Mouse (Mus musculus): Measurements from ENCODE around the gene Fbxw9.
A peak's percentile ranks its signal among the peaks of the same experiment; 100 is the strongest.

Fbxw9 gene

DNA sequence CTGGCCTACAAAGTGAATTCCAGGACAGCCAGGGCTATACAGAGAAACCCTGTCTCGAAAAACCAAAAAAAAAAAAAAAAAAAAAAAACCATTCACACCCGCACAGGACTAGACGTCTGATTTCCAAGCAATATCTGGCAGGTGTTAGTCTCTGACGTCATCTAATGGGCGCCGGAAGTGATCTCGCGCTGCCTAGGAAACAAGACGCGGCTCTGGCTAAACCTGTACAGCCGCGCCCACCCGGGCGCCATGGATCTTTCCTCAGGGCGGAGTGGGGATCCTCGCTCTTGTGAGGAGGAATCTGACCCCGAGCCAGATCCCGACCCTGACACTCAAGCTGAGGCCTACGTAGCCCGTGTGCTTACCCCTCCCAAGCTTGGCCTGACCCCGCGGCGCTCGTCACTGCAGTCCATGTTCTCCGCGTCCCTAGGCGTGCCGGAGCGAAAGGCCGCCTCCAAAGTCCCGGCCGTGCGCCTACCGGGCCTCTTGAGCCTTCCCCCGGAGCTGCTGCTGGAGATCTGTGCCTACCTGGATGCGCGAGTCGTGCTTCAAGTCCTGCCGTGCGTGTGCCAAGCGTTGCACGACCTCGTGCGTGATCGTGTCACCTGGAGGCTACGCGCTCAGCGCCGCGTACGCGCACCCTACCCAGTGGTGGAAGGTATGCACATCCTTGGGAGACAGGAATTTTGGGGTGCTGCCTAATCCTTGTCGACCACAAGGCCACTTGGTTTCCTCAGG, at the start of gene Fbxw9:
Fbxw9 (plus strand) TSS at position 177 of the 738 bp plus-strand sequence.
- DNase-seq (ENCODE audit: low read depth, low spot score), result peak; percentile 93

DNA sequence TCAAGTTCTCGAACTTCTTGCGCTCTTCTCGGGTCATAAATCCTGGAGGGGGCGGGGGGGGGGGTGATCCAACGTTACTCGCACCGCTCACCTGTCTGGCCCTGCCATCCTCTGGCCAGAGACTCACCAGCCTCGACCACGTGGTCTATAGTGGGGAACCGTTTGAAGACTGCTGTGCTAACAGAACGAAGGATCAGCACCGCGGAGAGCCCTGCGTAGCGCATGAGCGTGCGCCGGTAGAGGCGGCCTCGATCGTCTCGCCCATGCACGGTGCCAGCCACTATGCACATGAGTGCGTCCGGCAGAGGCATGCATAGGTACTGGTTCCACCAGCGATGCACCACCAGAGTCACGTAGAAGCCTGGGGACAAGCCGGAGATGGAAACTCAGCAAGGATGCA, 48.6 kb upstream of the Fbxw9 start:
- DNase-seq (ENCODE audit: low read depth, low spot score), result no peak

DNA sequence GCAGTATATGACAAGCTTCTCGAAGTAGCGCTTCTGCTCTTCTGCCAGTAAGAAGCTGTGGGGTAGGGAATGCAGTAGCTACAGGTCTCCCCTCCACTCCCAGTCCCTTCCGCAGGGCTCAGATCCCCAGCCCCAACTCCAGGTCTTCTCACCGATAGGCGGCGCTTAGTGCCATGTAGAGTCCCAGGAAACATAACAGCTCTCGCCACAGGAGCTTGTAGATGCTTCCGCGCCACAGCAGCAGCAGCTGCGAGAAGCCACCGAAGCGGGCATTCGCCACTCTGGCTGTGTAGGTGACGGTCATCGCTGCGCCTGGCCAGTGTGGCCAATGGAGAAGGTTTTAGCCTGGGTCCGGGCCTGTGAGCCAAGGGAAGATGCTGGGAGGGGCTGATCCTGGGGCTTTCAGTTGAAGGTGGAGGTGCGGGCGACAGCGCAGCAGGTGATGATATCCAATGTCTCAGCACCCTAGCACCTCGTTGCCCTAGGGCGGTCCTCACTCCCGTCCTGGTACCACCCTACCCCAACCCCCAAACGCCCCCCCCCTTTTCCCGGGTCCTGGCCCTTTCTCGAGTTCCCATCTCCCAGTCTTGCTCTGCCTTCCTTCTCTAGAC, 46.5 kb upstream of the Fbxw9 start:
- DNase-seq (ENCODE audit: low read depth, low spot score), result no peak

DNA sequence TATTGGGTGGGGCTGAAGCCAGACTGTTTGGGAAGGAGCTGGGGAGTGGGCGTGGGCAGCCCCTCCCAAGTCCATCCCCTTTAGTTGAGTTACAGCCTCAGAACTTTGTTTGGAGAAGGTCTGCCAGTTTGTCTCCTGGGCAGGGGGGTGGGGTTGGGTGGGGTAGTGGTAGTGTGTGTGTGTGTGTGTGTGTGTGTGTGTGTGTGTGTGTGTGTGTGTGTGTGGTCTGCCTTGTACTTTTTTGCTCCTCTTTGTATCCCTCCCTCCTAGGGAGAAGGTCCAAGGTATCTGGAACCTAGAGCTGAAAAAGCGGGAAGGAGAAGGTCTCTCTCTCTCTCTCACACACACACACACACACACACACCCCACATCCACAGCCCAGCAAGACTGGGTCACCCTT, 45.4 kb upstream of the Fbxw9 start, which contains the start of gene Best2:
Best2 (minus strand) TSS at position 101 of the 400 bp plus-strand sequence.
- no peak for DNase-seq (ENCODE audit: low read depth, low spot score)

DNA sequence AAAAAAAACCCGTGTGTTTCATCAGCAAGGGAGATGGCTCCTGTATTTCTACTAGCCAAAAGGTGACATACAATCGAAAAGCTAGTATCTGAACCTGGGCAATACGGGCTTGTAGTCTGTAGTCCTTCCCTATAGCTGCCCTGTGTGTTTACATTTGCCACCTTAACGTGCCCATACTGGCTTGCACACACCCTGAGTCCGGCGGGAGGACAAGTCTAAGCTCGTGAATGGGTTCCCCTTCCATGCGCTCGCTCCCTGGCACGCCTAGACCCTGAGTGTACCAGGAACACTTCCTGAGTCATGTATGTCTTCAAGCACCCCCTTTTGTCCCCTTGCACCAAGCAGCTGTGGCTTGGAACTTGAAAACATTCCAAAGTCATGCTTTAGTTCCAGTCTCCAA, 43.1 kb upstream of the Fbxw9 start:
- no peak for DNase-seq (ENCODE audit: low read depth, low spot score)

DNA sequence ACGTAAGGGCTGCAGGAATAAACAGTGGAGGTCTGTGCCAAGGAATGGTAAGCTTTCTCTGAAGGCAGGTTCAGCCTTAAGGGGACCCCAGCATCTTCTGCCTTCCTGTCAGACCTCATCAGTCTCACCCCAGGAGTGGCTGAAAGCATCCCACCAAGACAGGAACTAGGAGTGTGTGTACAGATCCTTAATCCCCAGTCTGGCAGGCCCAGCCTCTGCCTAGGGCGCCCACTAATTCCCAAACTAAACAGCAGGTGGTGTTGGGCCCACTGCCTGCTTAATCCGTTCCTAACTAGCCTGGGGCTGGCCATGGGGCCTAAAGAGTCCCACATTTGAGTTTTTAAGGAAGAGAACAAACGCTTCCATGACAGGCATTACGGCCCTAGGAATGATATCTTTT, 42.6 kb upstream of the Fbxw9 start:
- DNase-seq (ENCODE audit: low read depth, low spot score), result no peak

DNA sequence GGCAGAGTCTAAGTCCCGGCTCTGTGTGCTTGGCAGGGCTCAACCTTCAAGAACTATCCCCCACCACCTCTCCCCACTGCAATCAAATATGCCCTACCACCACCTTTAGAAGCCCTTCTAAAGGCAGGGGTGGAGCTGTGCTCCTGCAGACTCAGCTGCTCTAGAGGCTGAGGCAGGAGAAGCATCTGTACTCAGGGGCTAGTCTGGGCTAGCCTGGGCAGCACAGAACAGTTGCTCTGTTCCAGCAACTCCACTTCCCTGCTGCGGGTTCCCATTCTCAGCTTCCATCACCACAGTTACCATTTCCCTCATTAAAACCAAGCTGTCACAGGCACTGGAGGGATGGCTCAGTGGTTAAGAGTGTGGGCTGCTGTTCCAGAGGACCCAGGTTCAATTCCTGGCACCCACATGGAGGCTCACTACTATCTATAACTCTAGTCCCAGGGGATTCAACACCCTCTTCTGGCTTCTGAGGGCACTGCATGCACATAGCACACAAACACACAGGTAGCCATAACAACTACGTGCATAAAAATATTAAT, 38.3 kb upstream of the Fbxw9 start:
- DNase-seq (ENCODE audit: low read depth, low spot score), result no peak

DNA sequence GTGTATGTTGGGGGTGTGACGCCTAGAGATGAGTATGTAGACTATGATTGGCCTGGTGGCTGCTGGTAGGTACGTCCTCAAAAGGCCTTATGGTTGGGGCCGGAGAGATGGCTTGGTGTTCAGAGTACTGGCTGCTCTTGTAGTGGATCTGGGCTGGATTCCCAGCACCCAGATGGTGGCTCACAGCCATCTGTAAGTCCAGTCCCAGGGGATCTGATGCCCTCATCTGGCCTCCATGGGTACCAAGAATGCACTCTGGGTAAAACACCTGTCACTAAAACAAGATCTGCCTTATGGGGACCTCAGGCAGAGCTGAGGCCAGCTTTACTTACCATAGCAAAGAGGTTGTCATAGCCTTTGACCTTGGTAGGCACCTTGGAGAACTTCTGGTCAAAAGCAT, 36.0 kb upstream of the Fbxw9 start:
- DNase-seq (ENCODE audit: low read depth, low spot score), result no peak

DNA sequence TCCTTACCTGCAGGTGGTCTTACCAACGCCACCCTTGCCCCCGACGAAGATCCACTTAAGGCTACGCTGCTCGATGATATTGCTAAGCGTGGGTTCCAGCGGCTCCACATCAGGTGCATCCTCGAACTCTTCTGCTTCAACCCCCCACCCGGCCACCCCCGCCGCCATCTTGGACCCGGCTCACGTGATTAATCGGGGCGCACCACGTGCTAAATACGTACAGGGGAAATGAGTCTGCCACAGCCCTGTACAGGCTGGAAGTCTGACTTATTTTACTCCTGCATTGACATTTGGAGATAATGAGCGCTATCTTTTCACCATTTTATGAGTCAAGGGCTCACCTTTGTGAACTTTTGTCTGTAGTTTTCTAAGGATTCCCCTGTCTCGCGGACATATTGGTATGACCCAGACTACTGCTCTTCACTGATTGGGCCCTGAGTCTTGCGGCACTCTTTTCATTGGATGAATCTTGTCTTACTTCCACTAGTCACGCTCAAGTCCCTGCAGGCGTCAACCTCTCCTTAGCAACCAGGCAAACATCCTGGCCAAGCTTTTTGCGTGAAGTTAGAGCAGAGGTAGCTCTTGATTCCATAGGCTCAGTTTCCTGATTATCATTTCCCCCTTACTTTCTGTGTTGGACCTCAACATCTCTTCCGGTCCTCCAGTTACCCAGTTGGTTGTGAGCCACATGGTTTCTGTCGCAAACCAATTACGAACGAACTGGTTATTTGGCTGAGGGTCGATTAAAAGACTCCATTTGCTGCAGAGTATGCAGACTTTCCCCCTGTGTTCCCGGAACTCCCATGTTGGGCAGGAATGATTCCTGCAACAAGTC, 34.5 kb upstream of the Fbxw9 start, which contains the start of gene Asna1:
Asna1 (minus strand) TSS at position 184 of the 835 bp plus-strand sequence.
- DNase-seq (ENCODE audit: low read depth, low spot score), result peak; percentile 97

DNA sequence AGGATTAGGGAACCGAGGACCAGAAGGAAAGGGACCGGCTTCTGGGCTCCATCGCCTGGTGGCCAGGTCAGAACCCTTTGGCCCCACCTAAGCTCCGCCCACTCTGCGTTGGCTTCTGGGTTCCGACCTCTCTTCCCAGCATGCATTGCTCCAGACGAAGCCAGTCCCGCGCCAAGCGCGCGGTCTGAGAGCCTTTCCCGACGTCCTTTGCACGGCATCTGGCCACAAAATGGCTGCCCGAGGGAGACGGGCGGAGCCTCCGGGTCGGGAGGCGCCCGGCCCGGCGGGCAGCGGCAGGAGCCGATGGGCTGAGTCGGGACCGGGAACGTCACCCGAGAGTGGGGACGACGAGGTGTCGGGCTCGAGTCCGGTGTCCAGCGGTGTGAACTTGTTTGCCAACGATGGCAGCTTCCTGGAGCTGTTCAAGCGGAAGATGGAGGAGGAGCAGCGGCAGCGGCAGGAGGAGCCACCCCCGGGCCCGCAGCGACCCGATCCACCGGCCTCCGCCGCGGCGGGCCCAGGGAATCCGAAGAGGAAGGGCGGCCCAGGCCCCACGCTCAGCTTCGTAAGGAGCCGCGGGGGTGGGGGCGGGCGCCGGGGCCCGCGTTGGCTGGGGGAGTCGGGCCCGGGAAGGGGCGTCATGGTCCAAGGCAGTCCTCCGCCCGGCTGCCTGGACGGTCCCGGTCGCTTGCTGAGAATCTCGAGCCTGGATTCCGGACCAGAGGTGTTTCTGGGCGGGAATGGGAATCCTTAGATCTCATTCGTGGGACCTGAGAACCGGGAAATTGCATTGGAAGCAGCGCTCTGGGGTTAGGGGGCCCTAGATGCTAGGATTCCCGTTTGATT, 33.0 kb upstream of the Fbxw9 start, which contains the start of gene Trir:
Trir (plus strand) TSS at position 154 of the 846 bp plus-strand sequence.
- peak; percentile 93 for DNase-seq (ENCODE audit: low read depth, low spot score)

DNA sequence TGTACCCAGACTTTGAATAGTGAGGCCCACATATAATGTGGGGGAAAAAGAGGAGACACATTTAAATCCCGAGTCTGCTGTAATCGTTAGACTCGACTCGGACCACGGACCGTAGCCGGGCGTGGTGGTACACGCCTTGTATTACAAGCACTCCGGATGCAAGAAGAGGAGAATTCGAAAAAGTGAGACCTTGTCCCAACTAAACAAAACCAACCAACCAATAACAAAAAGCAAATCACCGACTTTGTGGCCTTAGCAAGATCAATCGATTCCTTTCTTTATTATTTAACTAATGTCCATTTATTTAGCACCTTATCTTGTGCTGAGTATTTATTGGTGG, 32.4 kb upstream of the Fbxw9 start:
- no peak for DNase-seq (ENCODE audit: low read depth, low spot score)

DNA sequence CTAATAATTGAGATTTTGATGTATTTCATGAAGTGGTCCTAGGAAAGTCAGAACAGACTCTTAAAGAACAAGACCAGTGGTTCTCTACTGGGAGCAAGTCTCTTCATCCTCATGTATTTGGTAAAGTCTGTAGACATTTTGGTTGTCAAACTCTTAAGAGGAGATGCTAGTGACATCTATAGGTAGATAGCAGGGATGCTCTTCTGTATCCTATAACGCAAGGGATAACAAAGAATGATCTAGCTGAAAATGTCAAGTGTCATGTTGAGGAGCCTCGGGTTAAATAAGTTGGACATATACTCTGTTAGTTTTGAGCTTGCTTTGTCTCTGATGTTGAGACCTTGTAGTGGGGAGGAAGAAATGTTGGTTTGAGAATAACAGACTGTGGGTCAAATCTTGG, 31.9 kb upstream of the Fbxw9 start:
- no peak for DNase-seq (ENCODE audit: low read depth, low spot score)

DNA sequence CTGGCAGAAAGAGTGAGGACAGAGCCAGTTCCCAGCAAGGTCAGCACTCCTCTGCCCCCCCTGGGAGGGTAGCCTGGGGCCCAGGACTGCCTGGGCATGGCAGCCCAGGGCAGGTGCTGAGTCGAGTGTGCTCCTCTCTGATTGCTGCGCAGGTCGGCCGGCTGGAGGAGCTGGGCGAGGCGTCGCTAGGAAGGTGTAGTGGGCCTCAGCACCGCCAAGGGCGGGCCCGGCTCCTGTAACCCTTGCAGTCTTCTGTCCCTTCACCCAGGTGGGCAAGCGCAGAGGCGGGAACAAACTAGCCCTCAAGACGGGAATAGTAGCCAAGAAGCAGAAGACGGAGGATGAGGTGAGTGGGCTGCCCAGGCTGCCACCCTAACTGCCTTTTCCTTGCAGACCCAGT, 30.6 kb upstream of the Fbxw9 start:
- DNase-seq (ENCODE audit: low read depth, low spot score), result no peak

DNA sequence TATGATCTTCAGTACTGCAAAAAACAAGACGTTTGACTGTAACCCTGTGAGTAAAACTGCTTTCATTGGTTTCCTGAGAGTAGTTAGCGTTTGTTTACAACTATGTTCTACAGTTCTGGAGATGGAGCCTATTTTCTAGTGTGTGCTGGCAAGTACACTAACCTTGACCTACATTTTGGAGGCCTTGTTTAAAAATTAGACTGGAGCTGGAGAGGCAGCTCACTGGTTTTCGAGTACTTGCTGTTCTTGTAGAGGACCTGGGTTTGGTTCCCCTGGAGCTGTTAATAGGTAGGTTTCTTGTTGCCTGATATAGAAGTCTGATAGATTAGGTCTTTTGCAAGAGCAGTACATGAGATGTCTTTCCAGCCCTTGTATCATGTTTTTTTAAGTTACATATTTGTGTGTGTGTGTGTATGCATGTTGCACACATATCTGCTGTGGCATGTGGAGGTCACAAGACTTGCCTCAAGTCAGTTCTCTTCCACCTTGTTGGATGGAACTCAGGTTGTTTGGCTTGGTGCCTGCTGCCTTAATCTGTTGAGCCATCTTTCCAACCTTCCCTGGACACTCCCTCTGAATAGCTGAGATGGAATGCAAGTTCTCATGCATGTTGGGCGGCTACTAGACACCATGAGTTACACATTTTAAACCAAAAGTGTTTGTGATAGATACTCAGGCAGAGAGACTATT, 27.1 kb upstream of the Fbxw9 start:
- DNase-seq (ENCODE audit: low read depth, low spot score), result no peak

DNA sequence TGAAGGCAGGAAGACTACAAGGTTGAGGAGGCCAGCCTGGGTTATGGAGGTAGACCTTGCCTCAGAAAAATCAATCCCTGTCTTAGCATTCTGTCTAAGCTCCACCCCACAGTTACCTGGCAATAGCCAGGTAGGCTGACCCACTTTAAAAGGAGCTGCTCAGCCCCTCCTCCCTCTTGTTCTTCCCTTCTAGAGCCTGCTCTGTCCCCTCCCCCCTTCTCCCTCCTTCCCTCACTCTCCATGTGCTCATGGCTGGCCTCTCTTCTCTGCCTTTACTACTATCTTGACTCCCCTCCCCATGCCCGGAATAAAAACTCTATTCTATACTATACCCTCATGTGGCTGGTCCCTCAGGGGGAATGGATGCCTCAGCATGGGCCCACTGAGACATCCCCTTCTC, 26.0 kb upstream of the Fbxw9 start:
- no peak for DNase-seq (ENCODE audit: low read depth, low spot score)

DNA sequence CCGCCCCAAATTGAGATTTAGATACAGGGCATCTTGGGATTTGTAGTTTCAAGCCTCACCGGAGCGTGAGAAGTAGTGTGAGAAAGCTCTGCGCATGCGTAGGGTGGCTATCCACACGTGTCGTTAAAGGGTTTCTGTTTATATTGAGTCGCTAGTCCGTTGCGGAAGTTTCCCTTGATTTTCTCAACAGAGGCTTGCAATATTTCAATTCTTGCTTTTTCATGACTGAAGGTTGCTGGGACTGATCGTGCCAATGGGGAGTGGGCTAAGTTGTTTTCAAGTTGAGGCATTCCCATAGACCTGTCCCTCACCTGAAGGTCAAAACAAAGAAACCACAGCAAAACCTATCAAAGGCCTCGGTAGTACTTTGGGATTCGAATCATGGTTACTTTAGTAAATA, 25.1 kb upstream of the Fbxw9 start:
- peak; percentile 80 for DNase-seq (ENCODE audit: low read depth, low spot score)

DNA sequence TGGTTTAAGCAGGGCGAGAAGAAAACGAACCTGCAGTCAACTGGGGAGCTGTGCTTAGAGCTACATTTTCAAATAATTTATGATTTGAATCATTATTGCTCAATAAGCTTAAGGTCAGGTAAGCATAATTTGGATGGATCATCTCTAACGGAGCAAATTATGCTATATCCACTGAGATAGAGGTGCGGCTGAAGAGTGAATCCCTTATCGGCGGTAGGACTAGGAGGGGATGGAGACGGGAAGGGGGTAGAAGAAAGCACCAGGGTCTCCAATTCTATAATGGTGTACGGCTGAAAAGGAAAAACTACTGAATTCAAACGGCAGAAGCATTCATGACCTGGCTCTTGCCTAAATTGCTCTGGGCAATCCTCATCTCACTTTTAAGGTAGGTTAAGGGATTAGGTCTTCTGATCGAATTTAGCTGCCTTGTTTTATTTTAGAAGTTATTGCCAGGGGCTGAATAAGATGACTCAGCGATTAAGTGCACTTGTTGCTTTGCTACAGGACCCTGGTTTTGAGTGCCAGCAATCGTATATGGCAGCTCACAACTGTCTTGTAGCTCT, 24.6 kb upstream of the Fbxw9 start:
- no peak for DNase-seq (ENCODE audit: low read depth, low spot score)

DNA sequence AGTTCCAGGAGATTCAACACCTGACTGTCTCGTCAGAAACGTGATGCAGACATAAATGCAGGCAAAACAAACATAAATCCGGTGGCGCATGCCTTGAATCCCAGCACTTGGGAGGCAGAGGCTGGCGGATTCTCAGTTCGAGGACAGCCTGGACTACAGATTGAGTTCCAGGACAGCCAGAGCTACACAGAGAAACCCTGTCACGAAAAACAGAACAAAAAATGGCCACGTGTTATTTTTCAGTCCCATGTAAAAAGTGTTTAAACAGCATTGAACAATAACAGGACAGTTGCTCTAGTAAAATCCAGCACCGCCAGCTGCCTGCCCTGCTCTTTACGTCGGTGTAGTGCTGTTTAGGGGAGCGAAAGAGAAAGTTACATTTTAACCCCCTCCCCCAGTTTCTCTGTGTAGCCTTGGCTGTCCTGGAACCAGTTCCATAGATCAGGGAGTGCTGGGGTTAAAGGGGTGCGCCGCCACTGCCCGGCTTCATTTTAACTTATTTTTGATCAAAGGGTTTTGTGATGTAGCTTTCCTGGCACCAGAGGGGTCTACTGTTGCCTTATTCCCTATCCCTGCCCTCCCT, 24.0 kb upstream of the Fbxw9 start:
- no peak for DNase-seq (ENCODE audit: low read depth, low spot score)

DNA sequence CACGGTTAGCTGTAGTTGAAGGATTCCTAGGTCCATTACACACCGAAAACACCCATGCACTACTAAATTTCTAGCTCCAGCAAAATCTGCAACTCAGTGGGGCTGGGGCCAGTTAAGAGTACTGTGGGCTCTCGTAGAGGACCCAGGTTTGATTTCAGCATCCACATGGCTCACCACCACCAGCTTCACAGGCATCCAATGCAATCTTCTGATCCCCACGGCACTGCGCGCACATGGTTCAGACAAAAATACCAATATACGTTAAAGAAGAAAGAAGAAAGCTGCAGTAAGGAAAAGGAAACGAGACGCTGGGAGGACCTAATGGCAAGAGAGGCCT, 23.5 kb upstream of the Fbxw9 start:
- no peak for DNase-seq (ENCODE audit: low read depth, low spot score)

DNA sequence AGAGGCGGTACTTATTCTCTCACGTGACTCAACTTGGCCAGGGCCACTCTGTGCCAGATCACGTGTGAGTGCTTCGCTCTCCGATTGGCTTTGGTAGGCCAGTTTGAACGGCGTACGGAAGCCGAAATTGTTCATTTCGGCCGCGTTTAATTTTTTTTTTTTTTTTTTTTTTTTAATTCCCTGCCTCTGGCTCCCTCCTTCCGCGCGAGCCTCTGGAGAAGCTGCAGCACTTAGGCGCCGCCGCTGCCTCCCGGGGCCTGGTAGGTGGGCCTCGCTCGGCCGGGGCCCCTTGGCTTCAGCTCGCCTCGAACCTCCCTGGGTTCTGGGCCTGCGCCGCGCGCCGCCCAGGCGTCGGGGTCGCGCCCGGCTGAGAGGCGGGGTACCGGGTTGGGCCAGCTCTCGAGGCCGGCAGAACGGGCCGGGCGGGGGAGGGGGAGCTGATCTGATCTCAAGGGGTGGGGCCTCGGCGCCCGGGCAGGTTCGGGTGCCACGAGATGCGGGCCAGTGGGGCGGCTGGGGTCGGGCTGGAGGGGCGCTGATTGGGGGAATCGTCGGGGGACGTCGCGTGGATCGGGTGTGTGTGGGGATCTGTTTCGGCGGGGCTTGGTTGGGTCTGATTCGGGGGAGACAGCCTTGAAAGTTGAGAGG, 23.0 kb upstream of the Fbxw9 start, which contains the start of gene Tnpo2:
Tnpo2 (plus strand) TSS at position 198 of the 648 bp plus-strand sequence.
- peak; percentile 99 for DNase-seq (ENCODE audit: low read depth, low spot score)
